Mouse (Mus musculus) adrenal gland (tissue): ENCODE measurements at regions not wholly inside any gene's neighbourhood (a gene's known extent, or its start where the extent isn't known, plus 50 kb on each side); places are given as distances from the start of the nearest gene placed in this dataset.

Source experiments
- intact Hi-C: fragments of 180-260 bp; cut with DNase I; formaldehyde crosslinking; loops from one replicate; pipeline ENCODE4 v1.15.1; 2025

DNA sequence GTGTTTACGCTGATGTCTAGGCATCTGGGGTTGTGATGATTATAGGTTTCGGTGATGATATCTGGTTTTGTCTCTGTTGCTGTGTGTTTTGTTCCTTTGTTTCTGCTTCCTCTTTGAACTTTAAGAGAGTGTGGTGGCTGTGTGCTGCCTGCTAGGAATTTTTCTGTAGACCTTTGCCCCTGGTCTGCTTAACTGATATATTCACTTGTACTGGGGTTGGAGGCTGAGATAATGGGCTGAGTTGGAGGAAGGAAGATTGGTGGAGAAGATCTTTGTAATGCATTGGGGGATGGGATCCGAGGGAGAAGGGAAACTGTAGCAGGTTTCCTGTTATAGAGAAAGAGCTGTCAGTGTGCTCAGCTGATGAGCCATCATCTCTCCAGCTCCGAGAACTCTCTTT lies 55.8 kb downstream of the Mid1ip1 start:
- intact Hi-C loops = no loop called here

DNA sequence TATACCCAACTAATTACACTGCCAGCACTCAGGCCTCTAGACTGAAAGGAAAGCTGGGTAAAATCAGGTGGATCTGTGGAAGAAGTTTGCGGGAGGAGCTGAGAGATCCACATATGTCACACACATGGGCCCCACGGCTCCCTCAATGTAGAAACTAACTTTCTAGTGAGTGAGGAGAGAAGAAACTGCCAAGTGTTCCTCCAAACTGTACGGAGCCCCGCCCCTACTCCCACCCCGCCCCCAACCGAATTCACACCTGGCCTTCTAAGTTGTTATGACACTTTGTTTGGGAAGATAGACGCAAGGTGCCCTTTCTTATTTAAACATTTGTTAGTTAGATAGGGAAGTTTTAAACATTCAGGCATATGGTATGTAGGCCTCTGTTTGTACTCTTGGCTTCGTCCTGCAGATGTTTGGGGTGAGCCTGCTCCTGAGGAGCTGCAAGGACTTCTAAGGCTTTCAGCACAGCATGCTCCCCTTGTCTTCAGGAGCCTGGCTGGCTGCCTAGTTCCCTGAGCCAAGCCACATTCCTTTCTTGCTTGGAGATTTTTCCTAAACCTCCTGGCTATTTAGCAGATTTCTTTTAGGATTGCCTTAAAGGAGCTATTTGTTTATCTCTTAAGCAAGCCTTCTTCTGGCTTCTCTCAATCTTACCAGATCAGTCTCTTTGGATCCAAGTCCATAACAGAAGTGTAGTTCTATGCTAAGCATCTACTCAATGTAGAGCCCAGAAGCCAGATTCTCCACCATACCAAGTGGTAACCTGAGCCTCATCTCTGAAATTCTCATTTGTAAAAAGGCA lies 61.1 kb downstream of the Mid1ip1 start:
- intact Hi-C loops = no loop called here

DNA sequence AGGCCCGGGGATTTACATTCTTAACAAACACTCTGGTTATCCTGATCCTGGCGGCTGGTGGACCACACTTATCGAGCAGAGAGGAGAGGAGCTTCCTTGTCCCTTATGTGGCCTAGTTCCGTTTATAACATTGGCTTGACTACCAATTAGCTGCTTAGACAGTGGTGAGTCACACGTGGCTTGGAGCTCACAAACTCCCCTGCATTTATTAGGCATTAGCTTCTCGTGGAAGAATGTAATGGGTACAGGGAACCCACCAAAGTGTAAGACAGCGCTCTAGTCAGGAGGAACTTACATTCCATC lies 61.7 kb downstream of the Mid1ip1 start:
- intact Hi-C loops = no loop called here

DNA sequence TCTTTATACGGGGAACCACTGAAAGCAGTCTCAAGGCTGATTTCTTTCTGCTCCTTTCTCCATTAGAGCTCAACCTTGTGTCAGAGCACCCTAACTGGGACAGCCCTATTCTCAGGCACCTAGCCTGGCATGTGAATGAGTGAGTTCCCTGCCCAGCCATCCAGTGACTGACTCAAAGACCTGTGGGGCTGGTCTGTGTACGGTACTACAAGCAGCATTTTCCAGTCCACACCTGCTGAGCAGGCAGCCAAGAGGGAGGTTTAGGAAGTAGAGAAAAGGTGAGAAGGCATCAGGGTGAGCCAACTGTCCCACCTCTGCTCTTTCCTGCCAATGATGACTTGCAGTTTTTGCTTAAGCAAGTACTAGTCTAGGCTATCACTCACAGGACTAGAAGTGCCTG lies 63.2 kb downstream of the Mid1ip1 start:
- intact Hi-C loops = no loop called here

DNA sequence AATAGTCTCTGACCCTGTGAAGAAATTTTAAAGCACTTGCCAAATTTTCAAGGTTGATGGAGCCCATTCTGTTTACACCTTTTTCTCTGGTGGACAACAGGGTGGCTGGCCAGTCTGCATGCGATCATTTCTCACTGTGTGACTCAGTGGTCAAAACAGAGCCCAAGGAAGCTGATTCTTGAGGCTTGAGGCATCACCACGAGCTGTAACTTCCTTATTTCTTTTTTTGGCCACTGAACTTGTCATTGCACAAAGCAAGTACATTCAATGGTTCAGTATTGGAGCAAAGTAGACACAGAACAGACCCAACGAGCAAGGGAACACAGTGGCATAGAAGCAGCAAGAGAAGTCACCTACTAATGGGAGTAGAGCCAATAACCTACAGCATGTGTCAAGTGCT lies 71.5 kb downstream of the Mid1ip1 start:
- intact Hi-C loops = no loop called here

DNA sequence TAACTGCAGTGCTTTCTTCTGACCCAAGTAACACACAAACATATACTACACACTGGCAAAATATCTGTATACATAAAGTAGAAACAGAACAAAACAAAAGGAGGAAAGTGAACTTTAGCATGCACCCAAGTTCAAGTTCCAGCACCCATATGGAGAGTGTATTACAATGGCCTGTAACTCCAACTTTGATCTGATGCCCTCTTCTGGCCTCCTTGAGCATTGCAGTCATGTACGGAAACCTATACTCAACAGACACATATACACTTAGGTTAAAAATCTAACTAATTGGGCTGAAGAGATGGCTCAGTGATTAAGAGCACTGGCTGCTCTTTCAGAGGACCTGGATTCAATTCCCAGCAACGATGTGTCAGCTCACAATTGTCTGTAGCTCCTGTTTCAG lies 72.2 kb downstream of the Mid1ip1 start:
- intact Hi-C loops = no loop called here

DNA sequence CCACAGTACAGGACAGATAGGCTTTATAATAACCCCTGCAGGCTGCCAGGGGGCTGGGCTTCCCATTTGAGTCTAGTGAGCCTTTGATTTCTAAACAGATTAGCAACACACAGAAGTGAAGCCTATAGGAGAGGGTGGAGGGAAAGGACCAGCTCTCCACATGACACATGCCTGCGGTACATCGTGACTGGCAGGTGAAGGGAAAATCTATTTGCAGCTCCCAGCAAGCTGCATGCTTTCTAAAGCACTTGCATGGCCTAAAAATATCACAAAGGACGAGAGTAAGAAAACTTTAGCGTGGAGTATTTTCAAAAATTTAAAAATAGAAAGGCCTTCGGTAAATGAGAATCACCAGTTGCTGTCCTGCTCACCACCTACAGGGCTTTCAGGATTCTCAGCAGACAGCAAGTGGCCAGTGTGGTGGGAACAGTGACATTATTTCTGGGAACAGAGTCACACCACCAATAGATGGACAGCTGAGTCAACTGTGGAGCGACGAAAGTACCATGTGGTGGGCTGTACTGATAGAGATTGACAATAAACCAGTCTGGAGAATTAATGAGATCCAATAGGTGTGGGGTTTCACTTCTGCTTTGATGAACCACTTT lies 105.6 kb downstream of the Mid1ip1 start:
- intact Hi-C loops = no loop called here

DNA sequence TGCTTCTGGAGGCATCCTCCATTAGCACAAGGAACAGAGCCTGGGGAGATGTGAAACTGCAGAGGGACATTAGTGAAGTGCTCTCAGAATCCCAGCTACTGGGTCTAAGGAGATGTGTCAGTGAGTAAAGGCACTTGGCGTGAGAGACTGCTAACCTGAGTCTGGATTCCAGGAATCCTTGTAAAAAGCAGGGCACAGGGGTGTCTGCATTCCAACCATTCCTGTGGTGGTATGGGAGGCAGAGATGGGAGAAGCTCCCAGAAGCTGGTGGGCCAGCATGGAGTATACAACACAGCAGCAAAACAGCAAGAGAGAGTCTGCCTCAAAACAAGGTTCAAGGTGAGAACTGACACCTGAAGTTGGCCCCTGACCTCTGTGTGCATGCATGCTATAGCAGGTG lies 118.9 kb downstream of the Mid1ip1 start:
- intact Hi-C loops = no loop called here

DNA sequence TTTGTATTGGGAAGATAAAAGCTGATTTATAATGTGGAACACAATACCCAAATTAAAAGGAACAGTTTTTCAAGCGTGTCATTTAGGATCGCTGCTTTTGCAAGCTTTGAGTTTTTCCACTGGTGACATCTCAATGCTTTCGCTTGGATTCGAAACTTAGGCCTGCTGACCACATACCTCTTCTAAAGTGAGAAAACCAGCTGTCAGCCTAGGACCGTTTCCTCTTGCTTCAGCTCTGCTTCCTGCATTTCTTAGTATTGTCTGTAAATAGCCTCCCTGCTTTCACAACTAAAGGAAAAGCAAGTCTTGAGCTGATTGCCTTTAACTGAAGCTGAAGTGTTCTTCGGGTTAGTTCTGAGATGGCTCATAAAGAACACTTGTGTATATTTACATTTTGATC lies 142.3 kb downstream of the Mid1ip1 start:
- intact Hi-C loops = no loop called here

DNA sequence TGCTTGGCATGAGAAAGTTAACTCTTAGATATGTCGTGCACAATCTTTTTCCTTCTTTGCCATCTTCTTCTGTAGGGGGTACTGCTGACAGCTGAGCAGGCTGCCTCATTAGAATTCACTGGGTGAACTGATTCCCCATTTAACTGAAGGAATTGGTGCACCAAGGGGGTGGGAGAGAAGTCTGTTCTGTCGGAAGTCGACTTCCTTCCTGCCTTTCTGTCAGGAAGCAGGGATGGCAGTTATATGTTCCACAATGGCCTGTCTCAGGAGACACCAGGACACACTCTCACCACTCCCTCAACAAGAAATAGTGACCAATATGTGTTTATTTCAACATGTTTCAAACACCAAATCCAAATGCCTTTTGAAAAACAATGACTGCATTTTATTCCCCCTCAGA lies 142.9 kb downstream of the Mid1ip1 start:
- intact Hi-C loops = no loop called here

DNA sequence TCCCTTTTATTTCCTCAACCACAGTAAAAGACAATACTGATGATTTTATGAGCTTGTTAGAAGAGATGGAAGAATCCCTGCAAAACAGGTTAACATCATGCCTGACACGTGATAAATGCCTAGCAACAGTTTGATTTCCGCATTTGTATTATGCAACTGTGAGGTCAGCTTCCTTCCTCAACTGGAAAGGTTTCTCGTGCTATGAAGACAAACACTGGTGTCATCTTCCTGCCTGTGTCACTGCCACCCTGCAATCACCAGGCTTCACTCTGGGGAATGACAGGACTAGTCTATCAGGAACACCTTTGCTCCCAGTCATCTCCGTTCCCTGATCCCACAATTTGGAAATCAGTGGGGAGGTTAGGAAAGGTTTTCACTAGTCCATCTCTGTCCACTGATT lies 156.8 kb downstream of the Mid1ip1 start:
- intact Hi-C loops = loop anchor here (10.0 kb wide), 1 partner anchor 157 kb away; the partner anchor contains the start of gene Mid1ip1

DNA sequence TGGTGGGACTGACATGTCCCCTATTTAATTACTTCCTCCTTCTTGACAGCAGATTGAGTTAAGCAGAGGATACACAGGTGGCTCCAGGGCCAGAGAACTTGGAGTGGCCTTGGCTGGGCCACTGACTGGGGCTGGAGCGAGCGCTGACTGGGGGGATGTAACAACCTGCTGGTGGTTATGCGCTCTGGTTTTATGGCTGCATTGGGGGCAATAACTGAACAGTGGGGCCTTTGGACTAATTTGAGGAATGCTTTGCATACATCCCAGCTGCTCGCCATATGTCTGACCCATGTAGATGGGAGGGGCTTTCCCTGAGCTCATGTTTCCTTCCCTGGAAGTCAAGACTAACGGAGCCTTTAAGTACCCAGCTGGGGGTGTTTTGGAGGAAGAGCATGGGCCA lies 163.0 kb downstream of the Mid1ip1 start:
- intact Hi-C loops = loop anchor here (10.0 kb wide), 1 partner anchor 163 kb away; the partner anchor contains the start of gene Mid1ip1

DNA sequence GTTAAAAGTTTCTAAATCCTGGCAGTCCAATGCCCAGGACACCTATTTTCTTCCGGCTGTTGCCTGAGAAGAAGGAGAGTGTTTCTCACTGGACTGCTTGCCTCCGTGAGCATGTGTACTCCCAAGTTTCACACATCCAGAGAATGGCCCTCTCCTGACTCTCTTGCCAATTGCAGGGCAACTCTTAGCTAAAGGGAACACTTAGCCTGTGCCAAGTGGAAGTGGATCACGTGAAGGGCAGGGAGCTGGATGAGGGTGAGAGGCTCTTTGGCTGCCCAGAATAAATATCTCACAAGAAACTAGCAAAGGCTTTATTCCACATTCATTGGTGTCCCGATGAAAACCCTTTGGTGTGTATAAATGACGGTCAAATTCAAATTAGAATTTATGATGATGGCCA lies 164.1 kb downstream of the Mid1ip1 start:
- intact Hi-C loops = loop anchor here (10.0 kb wide), 1 partner anchor 164 kb away; the partner anchor contains the start of gene Mid1ip1

DNA sequence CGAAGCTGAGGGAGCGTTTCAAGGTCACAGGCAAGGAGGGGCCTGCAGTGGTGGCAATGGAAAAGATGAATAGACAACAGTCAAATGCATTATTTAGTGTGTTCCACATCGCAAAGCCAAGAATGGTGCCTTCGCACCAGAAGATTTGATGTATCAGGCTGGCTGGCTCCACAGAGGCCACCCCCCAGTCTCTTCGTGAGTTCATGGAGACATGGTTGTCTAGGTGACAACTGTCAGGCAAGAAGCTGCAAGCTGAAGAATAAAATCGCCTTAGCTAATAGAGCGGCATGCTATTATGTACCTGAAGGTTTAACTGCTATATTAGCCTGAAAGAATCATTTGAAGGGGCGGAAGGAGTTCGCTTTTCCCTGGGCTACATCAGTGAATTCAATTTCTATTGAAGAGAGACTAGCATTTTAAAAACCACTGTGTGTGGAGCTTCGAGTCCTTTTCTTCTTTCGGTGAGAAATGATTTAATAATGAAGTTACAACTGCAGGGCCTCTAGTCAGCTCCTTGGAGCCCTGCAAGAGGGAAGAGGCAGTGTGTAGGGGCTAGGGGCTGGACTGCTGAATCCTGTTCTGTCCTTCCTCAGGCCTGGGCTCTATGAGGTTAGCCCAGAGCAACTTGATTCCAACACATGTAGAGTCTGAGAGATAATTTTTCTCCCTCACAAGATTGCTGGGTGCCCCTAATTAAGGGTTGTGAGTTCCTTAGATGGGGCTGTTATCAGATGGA lies 169.1 kb downstream of the Mid1ip1 start:
- intact Hi-C loops = no loop called here

DNA sequence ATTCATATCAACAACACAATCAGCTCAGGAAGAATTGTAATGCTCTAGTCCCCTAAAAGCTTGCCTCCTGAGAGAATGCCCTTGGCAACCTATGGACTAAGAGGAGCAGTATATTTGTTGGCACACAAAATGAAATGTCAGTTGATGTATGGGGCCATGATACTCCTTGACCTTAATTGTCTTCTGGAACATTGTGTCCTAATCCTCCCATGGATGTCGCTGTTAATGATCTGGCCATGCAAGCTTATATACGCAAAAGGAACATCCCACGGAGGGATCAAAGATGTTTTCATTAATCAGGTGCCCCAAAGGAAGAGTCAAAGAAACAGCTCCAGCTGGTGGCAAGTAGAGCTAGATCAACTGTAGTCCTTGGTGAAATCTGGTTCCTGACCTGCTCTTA lies 178.0 kb downstream of the Mid1ip1 start:
- intact Hi-C loops = no loop called here

DNA sequence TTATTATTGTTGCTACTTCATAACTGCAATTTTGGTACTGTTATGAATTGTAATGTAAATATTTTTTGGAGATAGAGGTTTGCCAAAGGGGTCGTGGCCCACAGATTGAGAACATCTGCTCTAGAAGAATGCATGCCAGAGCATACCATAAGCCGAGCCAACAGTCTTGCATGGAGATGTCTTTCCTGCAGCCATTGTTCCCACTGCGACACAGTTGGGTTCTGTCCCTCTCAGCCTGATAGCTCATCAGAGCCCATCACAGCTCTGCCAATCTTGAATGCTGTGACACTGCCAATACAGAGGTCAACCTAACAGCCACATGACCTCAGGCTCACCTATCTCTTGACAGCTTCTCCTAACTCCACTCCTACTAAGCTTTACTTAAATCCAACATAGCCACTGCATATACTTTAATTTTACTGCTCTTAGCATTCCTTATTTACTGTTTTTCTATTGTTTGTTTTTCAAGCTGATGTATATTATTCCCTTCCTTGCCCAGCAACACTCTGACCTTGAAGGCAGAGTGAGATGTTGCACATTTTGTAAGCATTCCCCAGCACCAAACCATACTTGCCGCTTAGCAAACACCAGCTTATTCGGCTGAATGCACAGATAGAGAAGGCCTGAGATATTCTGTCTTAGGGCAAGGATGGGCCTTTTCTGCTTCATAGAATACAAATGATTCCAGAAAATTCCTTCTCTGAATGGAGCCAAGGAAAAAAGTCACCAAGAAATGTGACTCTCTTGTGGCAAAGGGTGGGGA lies 181.6 kb downstream of the Mid1ip1 start:
- intact Hi-C loops = no loop called here

DNA sequence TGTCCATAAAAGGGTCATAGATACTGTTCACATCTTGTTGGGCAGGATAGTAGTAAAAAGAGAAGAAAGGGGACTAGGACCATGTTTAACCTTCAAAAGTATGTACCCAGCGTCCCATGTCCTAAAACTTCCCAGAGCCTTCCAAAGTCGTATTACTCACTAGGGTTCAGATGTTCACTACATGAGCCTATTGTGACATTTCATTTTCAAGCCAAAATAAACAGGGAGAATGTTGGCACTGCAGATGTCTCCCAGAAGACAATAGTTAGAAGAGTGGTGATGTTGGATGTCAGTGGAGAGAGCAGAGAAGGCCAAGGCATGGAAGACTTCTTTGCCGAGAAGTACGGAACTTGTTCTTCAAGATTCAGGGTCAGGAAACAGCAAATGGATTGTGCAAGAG lies 187.9 kb downstream of the Mid1ip1 start:
- intact Hi-C loops = no loop called here

DNA sequence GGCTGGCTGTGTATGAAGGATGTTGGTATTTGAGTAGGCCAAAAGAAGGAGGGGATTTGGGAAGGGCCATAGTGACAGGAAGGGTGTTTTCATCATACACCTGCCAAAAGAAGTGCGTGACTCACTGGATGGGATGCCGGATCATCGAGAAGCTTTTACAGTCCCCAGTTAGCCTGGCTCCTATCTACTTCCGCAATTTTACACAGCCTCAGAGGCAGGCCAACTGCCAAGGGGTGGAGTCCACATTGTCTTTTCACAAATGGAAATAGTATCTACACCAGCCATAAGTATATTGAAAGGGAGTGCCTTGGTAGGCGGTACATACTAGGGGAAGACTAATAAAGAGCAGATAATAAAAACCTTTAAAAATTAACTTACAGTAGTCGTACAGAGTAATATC lies 189.3 kb downstream of the Mid1ip1 start:
- intact Hi-C loops = no loop called here

DNA sequence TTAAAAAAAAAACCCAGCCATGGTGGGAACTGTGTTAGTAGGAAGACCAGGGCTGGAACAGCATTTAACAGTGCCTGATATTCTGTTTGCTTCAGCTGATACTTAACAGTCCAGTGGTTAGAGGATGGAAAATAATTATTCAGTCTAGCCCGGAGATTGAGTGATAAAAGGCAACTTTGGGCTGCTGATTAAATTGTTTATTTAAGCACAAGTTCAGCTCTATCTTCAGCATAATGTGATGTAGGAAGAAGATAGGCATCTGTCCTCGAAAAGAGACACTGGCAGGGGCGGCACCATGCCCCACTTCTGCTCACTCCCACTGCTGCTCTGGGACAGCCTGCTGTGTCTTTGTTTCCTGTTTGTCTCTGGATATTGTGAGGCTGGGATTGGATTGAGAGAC lies 190.1 kb downstream of the Mid1ip1 start:
- intact Hi-C loops = no loop called here

DNA sequence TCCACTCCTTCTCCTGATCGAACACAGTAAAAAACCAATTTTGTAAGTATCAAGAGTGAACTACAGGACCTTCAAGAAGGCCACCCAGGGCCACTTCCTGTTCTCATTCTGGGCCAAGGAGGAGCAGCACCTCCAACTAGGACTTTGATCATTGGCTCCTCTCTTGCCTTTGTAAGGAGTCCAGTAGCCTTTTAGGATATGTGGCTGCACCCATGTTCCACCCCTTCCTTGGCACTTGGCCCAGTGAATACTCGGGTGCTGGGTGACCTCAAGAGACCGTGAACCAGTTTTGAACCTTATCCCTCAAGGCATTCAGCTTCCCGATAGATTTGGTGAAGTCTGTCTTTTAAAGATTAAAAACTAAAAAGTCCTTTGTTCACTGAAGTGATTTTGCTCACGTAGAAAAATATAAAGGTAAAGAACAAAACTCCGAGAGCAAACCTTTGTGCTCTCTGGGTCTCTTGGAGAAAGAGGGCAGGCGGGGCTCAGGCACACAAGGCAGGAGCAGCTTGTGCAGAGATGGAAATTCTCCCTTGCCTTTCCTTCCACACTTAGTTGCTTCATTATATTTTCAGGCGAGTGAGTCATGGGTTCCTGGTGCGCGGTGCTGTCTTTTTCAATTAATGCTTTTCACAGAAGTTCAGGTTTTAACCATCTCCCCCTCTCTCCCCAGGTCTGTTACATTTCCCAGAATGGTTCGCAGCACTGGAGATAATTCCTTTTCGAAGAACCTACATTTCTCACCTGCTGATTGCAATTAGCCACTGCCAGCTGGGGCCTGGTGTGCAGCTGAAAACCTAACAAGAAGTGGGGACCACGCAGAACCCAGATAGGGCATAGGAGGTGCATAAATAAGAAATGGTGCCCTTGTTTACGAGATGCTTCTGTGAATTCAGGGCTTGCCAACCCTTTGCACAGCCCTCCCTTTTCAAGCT lies 196.6 kb downstream of the Mid1ip1 start:
- intact Hi-C loops = no loop called here
